Mouse (Mus musculus) left cerebral cortex, postnatal 25 days (tissue): ENCODE results near the gene Zfp988. TPM values are rescaled to one million over a fixed set of nuclear protein-coding genes. Genes with fewer than 3 reads are reported as not detected.
"Not testable (repeated sequence)": the region's sequence is repeated elsewhere in the genome, so short reads cannot be mapped to it uniquely, and the experiment has no call there.

Experiments used
- DNase-seq, 2 experiments: peaks; one replicate each; pipeline ENCODE4 v3.0.0; 2022; ENCODE audit warnings: low spot score in 2 of 2, mixed read lengths in 1 of 2
- intact Hi-C: fragments of 180-260 bp; cut with DNase I; formaldehyde crosslinking; loops from one replicate; pipeline ENCODE4 v1.15.1; 2025
- total RNA-seq, 2 experiments: library from RNA; stranded (reverse); gene quantifications; 2 replicates each; pipeline ENCODE4 v1.2.3; 2021

Gene Zfp988
- total RNA-seq, 2 experiments from 2014 or later: 0.16 to 0.30 TPM

GRCm38 (mm10) chr4:147383199-147383598 lies 77.7 kb downstream of the Zfp988 start:
- intact Hi-C loops, DNase-seq: not testable (repeated sequence)

Other genes starting within 250 kb of the Zfp988 start
- gene Zfp991, start 173.6 kb upstream of the Zfp988 start, total RNA-seq: 10 to 100 TPM in 1 of 2 experiments, 1 to 10 TPM in 1; 7.2 to 10.4 TPM
- not detected for gene Zfp978, start 55.6 kb downstream of the Zfp988 start, total RNA-seq
- 1 to 10 TPM; 3.8 to 4.3 TPM for gene Zfp982, start 186.7 kb downstream of the Zfp988 start, total RNA-seq
- gene Gm16503, start 234.5 kb downstream of the Zfp988 start, total RNA-seq: under 1 TPM; 0.46 to 0.66 TPM
- gene Zfp985, start 247.6 kb downstream of the Zfp988 start, total RNA-seq: not detected